Mouse (Mus musculus) brain, embryonic 14.5 days (tissue): ENCODE measurements around the gene Cdc20b.

ENCODE experiments used
- CTCF ChIP-seq: fragments of 200-500 bp; IDR thresholded peaks from 2 replicates; pipeline ENCODE4 v1.5.1; 2012; ENCODE audit warnings: inconsistent platforms, mild to moderate bottlenecking, moderate library complexity, borderline replicate concordance; ENCODE audit not compliant: insufficient read depth, insufficient read length; ENCODE audit errors: extremely low read depth
- POLR2A ChIP-seq: fragments of 200-500 bp; IDR thresholded peaks from 2 replicates; pipeline ENCODE4 v1.6.1; 2012; ENCODE audit warnings: mild to moderate bottlenecking, inconsistent platforms, borderline replicate concordance; ENCODE audit not compliant: poor library complexity, insufficient read depth, insufficient read length, severe bottlenecking; ENCODE audit errors: extremely low read depth

DNA sequence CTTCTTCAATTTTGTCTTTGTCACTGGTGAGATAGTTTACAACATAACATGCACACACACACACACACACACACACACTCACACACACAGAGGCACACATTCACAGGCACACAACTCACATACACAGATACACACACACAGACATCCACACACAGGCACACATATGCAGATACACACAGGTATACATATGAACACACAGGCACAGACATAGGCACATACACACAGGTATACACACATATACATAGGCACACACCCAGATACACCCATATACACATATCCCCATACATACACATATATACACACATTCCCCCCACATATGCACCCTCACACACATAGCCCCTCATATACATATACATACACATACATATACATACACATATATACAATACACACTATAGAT, 12.1 kb downstream of the Cdc20b start:
- TF ChIP-seq CTCF, result no peak
- no peak for TF ChIP-seq POLR2A
